Mouse (Mus musculus) kidney, embryonic 15.5 days (tissue): ENCODE data around the gene Gm20721. TPM values are rescaled to one million over a fixed set of nuclear protein-coding genes. Genes with fewer than 3 reads are reported as not detected.

ENCODE experiments used
- ATAC-seq: fragments of 200-750 bp; cut with Nextera tagmentation; replicated peaks from 2 replicates; pipeline ENCODE4 v1.8.0; 2017; ENCODE audit warnings: moderate TSS enrichment; ENCODE audit not compliant: low FRiP score
- H3K27ac ChIP-seq: fragments of 300-500 bp; sonication (generic); 2 replicates; pipeline ENCODE4 v1.5.1; 2015; ENCODE audit warnings: mild to moderate bottlenecking, inconsistent platforms
- H3K27me3 ChIP-seq: fragments of 300-500 bp; sonication (generic); 2 replicates; pipeline ENCODE4 v1.6.1; 2015; ENCODE audit warnings: inconsistent platforms
- H3K36me3 ChIP-seq: fragments of 300-500 bp; sonication (generic); 2 replicates; pipeline ENCODE4 v1.6.1; 2015; ENCODE audit warnings: inconsistent platforms
- H3K4me1 ChIP-seq: fragments of 300-500 bp; sonication (generic); 2 replicates; pipeline ENCODE4 v1.6.1; 2015; ENCODE audit warnings: inconsistent platforms
- H3K4me2 ChIP-seq: fragments of 300-500 bp; sonication (generic); 2 replicates; pipeline ENCODE4 v1.6.1; 2015; ENCODE audit warnings: moderate library complexity, mild to moderate bottlenecking, inconsistent platforms
- H3K4me3 ChIP-seq: fragments of 300-500 bp; sonication (generic); replicated peaks from 2 replicates; pipeline ENCODE4 v1.5.1; 2015; ENCODE audit warnings: mild to moderate bottlenecking, inconsistent platforms
- H3K9ac ChIP-seq: fragments of 300-500 bp; sonication (generic); 2 replicates; pipeline ENCODE4 v1.6.1; 2015; ENCODE audit warnings: mild to moderate bottlenecking, inconsistent platforms
- H3K9me3 ChIP-seq: fragments of 300-500 bp; sonication (generic); replicated peaks from 2 replicates; pipeline ENCODE4 v1.6.1; 2016; ENCODE audit warnings: inconsistent platforms
- WGBS: fragments of 180-500 bp; shearing (Covaris S2); methylation state at CpG from one replicate; pipeline ENCODE4 v1.1.7; 2015; ENCODE audit warnings: mixed read lengths; 5-methylcytosine and 5-hydroxymethylcytosine counted together
- polyA plus RNA-seq: library from polyadenylated mRNA; unstranded; fragments of >200 nt; fragmentation: Nextera tagmentation; extraction: Ambion mirVana; gene quantifications from 2 replicates; pipeline ENCODE4 v1.2.1, GENCODE M21; 2015

Gm20721 gene
- polyA plus RNA-seq, 1 experiment from 2014 or later, result 15.7 TPM

DNA sequence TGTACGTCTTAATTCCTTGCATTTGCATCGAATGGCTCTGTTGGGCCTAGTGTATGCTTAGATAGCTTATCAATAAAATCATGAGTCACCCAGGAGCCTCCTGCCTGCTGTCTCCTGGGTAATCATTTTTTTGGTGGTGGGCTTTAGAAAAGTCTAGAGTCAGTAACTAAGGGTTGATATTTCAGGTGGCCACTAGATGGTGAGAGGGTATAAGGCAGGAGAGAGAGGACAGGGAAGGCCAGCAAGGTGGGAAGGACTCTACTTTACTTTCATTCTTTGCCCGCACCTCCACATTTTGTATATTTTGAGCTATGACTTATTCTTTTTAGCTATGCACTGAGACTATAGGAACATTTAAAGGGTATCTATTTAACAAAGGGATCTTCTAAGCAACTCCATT lies 38.6 kb downstream of the Gm20721 start:
- Histone ChIP-seq H3K9ac (no peak overlapping the region), H3K9me3 (no peaks in the 10 kb centered on the region), H3K27me3 (peaks cover 3% of the 10 kb centered on the region), H3K27ac (no peak overlapping the region), H3K4me2 (no peak overlapping the region), H3K4me1 (peaks cover 11% of the 10 kb centered on the region), H3K4me3 (no peak overlapping the region), H3K36me3 (no peaks in the 10 kb centered on the region)
- ATAC-seq, result no peak
- 75% methylated on average over 3 of the region's 3 CpGs for WGBS

DNA sequence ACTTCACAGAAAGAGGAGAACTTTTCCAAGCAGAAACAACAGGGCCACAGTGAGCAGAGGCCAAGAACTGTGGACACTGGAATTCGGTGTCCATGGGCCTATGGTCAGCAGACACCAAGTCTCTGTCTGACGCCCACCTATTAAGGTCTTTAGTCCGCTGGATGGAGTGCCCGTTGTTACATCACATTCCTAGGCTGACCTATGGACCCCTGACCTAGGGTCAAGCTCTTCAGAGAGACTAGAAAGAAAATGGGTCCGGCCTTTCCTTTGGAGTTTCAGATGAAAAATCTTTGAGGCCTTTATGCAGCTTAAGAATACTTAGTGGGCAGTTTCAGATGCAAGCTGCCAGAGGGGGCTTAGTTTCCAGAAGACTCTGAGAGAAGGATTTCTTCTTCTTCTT lies 40.9 kb downstream of the Gm20721 start:
- Histone ChIP-seq H3K4me3 (no peak overlapping the region), H3K4me1 (peaks cover 2% of the 10 kb centered on the region; the same call in 1 of the 2 replicates), H3K36me3 (no peaks in the 10 kb centered on the region), H3K4me2 (no peak overlapping the region), H3K27ac (no peak overlapping the region), H3K9ac (no peak overlapping the region), H3K9me3 (peaks cover 2% of the 10 kb centered on the region; the same call in 1 of the 2 replicates), H3K27me3 (peaks cover 10% of the 10 kb centered on the region)
- ATAC-seq, result no peak
- WGBS, result 23% methylated on average over 5 of the region's 5 CpGs

GRCm38 (mm10) chr2:174302526-174302925 lies 44.0 kb downstream of the Gm20721 start:
- 61% methylated on average over 6 of the region's 6 CpGs for WGBS
- Histone ChIP-seq H3K36me3 (peaks cover 19% of the 10 kb centered on the region), H3K4me2 (no peak overlapping the region), H3K9ac (no peak overlapping the region), H3K4me1 (peaks cover 28% of the 10 kb centered on the region), H3K27me3 (peaks cover 38% of the 10 kb centered on the region), H3K9me3 (peaks cover 31% of the 10 kb centered on the region), H3K4me3 (no peak overlapping the region), H3K27ac (no peak overlapping the region)
- no peak for ATAC-seq

- Histone ChIP-seq H3K27ac (no peak overlapping the region), H3K4me2 (peak overlapping the region; percentile 63), H3K9me3 (peaks cover 47% of the 10 kb centered on the region), H3K36me3 (peaks cover 19% of the 10 kb centered on the region), H3K4me1 (peaks cover 42% of the 10 kb centered on the region), H3K9ac (no peak overlapping the region), H3K27me3 (peaks cover 49% of the 10 kb centered on the region), H3K4me3 (peak overlapping the region; percentile 40)
- ATAC-seq, result no peak
- WGBS, result 55% methylated on average over 22 of the region's 22 CpGs
Observed at GRCm38 (mm10) chr2:174300666-174301065, 45.8 kb downstream of the Gm20721 start.

DNA sequence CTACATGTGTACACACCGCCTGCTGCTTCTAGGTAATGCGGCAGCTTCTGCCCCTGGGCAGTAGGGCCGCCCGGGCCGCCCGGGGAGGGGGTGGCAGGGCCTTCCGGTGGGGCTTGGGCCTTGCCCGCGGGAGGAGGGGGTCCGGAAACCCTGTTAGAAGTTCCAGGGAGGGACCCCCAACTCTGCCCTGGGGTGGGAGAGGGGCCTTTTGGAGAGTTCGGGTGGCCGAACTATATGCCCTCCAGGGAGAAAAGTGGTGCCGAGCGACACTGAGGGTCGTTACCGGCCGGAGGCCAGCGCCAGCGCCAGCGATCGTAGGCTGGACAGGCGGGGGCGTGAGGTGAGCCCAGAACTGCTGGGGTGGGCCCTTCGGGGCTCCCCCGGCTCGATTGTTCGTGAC lies 46.3 kb downstream of the Gm20721 start:
- Histone ChIP-seq H3K4me3 (peak overlapping the region; percentile 40), H3K4me2 (peak overlapping the region; percentile 63), H3K27me3 (peaks cover 49% of the 10 kb centered on the region), H3K27ac (no peak overlapping the region), H3K36me3 (peaks cover 19% of the 10 kb centered on the region), H3K9me3 (peaks cover 52% of the 10 kb centered on the region), H3K4me1 (peaks cover 42% of the 10 kb centered on the region), H3K9ac (no peak overlapping the region)
- 51% methylated on average over 27 of the region's 27 CpGs for WGBS
- ATAC-seq, result no peak

DNA sequence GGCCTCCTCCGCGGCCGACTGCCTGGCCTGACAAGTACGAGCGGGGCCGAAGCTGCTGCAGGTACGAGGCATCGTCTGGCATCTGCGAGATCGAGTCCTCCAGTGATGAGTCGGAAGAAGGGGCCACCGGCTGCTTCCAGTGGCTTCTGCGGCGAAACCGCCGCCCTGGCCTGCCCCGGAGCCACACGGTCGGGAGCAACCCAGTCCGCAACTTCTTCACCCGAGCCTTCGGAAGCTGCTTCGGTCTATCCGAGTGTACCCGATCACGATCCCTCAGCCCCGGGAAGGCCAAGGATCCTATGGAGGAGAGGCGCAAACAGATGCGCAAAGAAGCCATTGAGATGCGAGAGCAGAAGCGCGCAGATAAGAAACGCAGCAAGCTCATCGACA lies 46.7 kb downstream of the Gm20721 start:
- Histone ChIP-seq H3K4me3 (peak overlapping the region; percentile 40), H3K27me3 (peaks cover 49% of the 10 kb centered on the region), H3K4me2 (peak overlapping the region; percentile 63), H3K9ac (no peak overlapping the region; the same call in 1 of the 2 replicates), H3K4me1 (peaks cover 42% of the 10 kb centered on the region), H3K27ac (no peak overlapping the region), H3K9me3 (peaks cover 56% of the 10 kb centered on the region), H3K36me3 (peaks cover 19% of the 10 kb centered on the region)
- WGBS, result 53% methylated on average over 34 of the region's 34 CpGs
- no peak for ATAC-seq

- Histone ChIP-seq H3K4me3 (peak overlapping the region; percentile 40), H3K9me3 (peaks cover 58% of the 10 kb centered on the region), H3K27ac (no peak overlapping the region), H3K4me1 (peaks cover 42% of the 10 kb centered on the region), H3K36me3 (peaks cover 19% of the 10 kb centered on the region), H3K27me3 (peaks cover 49% of the 10 kb centered on the region), H3K4me2 (peak overlapping the region; percentile 63), H3K9ac (peak overlapping the region; percentile 24; the same call in 1 of the 2 replicates)
- ATAC-seq, result no peak
- WGBS, result 49% methylated on average over 48 of the region's 48 CpGs
Observed at GRCm38 (mm10) chr2:174299091-174299770, 47.3 kb downstream of the Gm20721 start.

DNA sequence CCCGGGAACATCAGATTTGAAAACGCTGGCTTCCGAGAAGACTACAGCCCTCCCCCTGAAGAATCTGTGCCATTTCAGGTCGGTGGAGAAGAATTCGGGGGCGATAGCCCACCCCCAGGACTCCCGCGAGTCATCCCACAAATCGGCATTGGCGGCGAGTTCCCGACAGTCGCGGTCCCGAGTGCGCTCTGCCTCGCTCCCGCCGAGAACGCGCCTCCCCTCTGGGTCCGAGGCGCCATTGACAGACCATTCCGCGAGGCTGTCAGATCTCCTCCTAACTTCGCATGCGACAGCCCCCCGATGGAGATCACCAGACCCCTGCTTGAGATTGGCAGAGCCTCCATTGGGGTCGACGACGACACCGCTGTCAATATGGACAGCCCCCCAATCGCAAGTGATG lies 48.0 kb downstream of the Gm20721 start:
- H3K4me1 ChIP-seq, result peaks cover 44% of the 10 kb centered on the region
- H3K36me3 ChIP-seq, result peaks cover 19% of the 10 kb centered on the region
- no peak overlapping the region for H3K9ac ChIP-seq
- H3K27ac ChIP-seq, result no peak overlapping the region
- peaks cover 49% of the 10 kb centered on the region for H3K27me3 ChIP-seq
- 42% methylated on average over 33 of the region's 33 CpGs for WGBS
- H3K4me3 ChIP-seq, result peak overlapping the region; percentile 40
- no peak for ATAC-seq
- peak overlapping the region; percentile 63 for H3K4me2 ChIP-seq
- peaks cover 58% of the 10 kb centered on the region for H3K9me3 ChIP-seq

GRCm38 (mm10) chr2:174297851-174298250 lies 48.7 kb downstream of the Gm20721 start:
- Histone ChIP-seq H3K9me3 (peaks cover 58% of the 10 kb centered on the region), H3K36me3 (peaks cover 19% of the 10 kb centered on the region), H3K4me1 (peaks cover 49% of the 10 kb centered on the region), H3K9ac (no peak overlapping the region), H3K27me3 (peaks cover 49% of the 10 kb centered on the region), H3K27ac (no peak overlapping the region), H3K4me2 (0 out of 2 replicates have a peak overlapping the region, but pooled peaks have one; percentile 63), H3K4me3 (peak overlapping the region; percentile 40)
- ATAC-seq, result no peak
- 61% methylated on average over 19 of the region's 19 CpGs for WGBS

- H3K4me1 ChIP-seq, result peaks cover 56% of the 10 kb centered on the region
- WGBS, result 49% methylated on average over 29 of the region's 29 CpGs
- H3K9me3 ChIP-seq, result peaks cover 58% of the 10 kb centered on the region
- H3K27ac ChIP-seq, result no peak overlapping the region
- H3K27me3 ChIP-seq, result peaks cover 49% of the 10 kb centered on the region
- no peak for ATAC-seq
- peaks cover 19% of the 10 kb centered on the region for H3K36me3 ChIP-seq
- H3K9ac ChIP-seq, result no peak overlapping the region
- H3K4me3 ChIP-seq, result peak overlapping the region; percentile 66
- peak overlapping the region; percentile 47 for H3K4me2 ChIP-seq
Observed at GRCm38 (mm10) chr2:174297086-174297571, 49.4 kb downstream of the Gm20721 start.

DNA sequence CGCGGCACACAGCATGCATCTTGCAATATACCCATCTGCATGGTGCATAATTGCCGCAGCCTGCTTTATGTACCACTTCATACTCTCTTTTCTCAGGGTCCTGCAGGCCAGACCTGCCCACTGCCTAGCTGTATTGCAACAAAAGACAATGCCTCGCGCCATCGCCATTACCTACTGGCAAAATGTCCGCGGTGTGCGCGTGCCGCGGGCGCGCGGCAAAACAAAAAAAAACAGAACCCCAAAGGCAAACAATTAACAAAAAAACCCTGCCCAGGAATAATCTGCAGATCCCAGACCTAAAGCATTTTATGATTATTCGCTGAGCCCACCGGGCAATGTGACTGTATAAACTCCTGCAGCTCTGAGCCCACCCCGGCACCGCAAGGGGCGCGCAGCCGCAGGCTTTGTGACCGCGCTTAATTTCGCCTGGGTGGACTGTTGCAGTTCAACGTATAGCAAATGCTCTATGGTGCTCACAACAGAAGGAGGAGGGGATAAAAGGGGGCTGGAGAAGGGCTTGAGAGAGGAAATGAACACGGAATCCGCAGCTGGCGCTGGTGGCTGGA lies 50.5 kb downstream of the Gm20721 start:
- Histone ChIP-seq H3K27ac (peak overlapping the region; percentile 57), H3K36me3 (peaks cover 19% of the 10 kb centered on the region), H3K4me1 (peaks cover 67% of the 10 kb centered on the region), H3K27me3 (peaks cover 45% of the 10 kb centered on the region), H3K9ac (no peak overlapping the region), H3K4me3 (peak overlapping the region; percentile 66), H3K4me2 (peak overlapping the region; percentile 60), H3K9me3 (peaks cover 58% of the 10 kb centered on the region)
- ATAC-seq, result peak; percentile 7; the same call in 1 of the 2 replicates
- WGBS, result 51% methylated on average over 29 of the region's 29 CpGs

DNA sequence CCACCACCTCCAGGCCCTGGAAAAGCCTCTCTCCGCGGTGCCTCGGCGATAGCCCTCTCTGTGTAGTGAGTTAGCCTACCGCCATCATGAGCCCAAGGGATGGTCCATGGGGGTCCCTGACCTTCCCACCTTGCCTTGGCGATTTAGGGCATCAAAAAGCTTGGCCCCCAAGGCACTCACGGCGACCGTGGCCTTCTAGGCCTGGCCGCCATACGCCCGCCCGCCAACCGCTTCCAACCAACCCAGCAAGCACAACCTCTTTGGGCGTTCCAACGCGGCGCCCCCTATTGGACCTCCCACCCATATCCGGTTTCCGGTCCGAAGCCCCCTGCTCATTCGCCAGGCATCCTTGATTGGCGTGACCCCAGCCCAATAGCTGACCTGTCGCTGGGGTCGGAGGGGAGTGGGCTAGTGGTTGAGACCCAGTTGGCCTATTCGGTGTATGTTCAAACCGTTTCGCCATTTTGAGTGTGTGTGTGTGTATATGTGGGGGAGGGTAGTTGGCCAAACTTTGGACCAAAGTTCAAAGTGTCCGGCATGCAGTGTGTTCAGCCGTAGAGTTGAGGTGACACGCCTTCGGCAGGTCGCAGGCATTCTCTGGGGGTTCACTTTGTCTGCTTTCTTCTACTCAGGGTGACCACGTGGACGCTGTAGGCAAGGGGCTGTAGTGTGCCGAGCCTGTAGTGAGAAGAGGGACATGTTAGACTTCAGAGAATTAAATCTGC lies 51.2 kb downstream of the Gm20721 start:
- ATAC-seq, result peak; percentile 93
- Histone ChIP-seq H3K27ac (peak overlapping the region; percentile 86), H3K9me3 (peaks cover 53% of the 10 kb centered on the region), H3K4me1 (peaks cover 68% of the 10 kb centered on the region), H3K36me3 (peaks cover 19% of the 10 kb centered on the region), H3K4me2 (peak overlapping the region; percentile 60), H3K27me3 (peaks cover 39% of the 10 kb centered on the region), H3K9ac (peak overlapping the region; percentile 75), H3K4me3 (peak overlapping the region; percentile 66)
- WGBS, result 53% methylated on average over 36 of the region's 36 CpGs
